Mouse (Mus musculus): ENCODE measurements around the gene Clybl. TPM values are rescaled to one million over a fixed set of nuclear protein-coding genes. Genes with fewer than 3 reads are reported as not detected.

The Clybl gene
- polyA plus RNA-seq, 1 experiment: 11.7 TPM

GRCm38 (mm10) chr14:122313328-122313727 is 131.8 kb downstream of the Clybl start:
- no peak for TF ChIP-seq POLR2A (IDR thresholded peaks at IDR 0.05; ENCODE audit: borderline replicate concordance, extremely low read depth, insufficient read depth, insufficient read length, poor library complexity, severe bottlenecking)
- no peak for TF ChIP-seq CTCF (IDR thresholded peaks at IDR 0.05; ENCODE audit: borderline replicate concordance, extremely low read depth, insufficient read depth, insufficient read length)

GRCm38 (mm10) chr14:122315743-122316142 is 134.2 kb downstream of the Clybl start:
- DNase-seq (ENCODE audit: low read depth): peak; percentile 66
- TF ChIP-seq CTCF (IDR thresholded peaks at IDR 0.05; ENCODE audit: borderline replicate concordance, extremely low read depth, insufficient read depth, insufficient read length): no peak

More at GRCm38 (mm10) chr14:122313328-122313727, 131.8 kb downstream of the Clybl start:
- DNase-seq (ENCODE audit: low read depth): no peak

GRCm38 (mm10) chr14:122322136-122322535 is 140.6 kb downstream of the Clybl start:
- no peak for DNase-seq (ENCODE audit: low read depth)

GRCm38 (mm10) chr14:122323838-122324458 is 142.4 kb downstream of the Clybl start:
- peak; percentile 93 for DNase-seq (ENCODE audit: low read depth)
- TF ChIP-seq CTCF (IDR thresholded peaks at IDR 0.05; ENCODE audit: borderline replicate concordance, extremely low read depth, insufficient read depth, insufficient read length) (no peak), POLR2A (IDR thresholded peaks at IDR 0.05; ENCODE audit: borderline replicate concordance, extremely low read depth, insufficient read depth, insufficient read length, poor library complexity, severe bottlenecking) (no peak)

More at GRCm38 (mm10) chr14:122322136-122322535, 140.6 kb downstream of the Clybl start:
- TF ChIP-seq CTCF (IDR thresholded peaks at IDR 0.05; ENCODE audit: borderline replicate concordance, extremely low read depth, insufficient read depth, insufficient read length): no peak
- no peak for TF ChIP-seq POLR2A (IDR thresholded peaks at IDR 0.05; ENCODE audit: borderline replicate concordance, extremely low read depth, insufficient read depth, insufficient read length, poor library complexity, severe bottlenecking)

- no peak for DNase-seq (ENCODE audit: low read depth)
- TF ChIP-seq CTCF (IDR thresholded peaks at IDR 0.05; ENCODE audit: borderline replicate concordance, extremely low read depth, insufficient read depth, insufficient read length) (no peak), POLR2A (IDR thresholded peaks at IDR 0.05; ENCODE audit: borderline replicate concordance, extremely low read depth, insufficient read depth, insufficient read length, poor library complexity, severe bottlenecking) (no peak)
These were observed 148.6 kb downstream of the Clybl start for GRCm38 (mm10) chr14:122330136-122330535.

- no peak for DNase-seq (ENCODE audit: low read depth)
- TF ChIP-seq CTCF (IDR thresholded peaks at IDR 0.05; ENCODE audit: borderline replicate concordance, extremely low read depth, insufficient read depth, insufficient read length) (no peak), POLR2A (IDR thresholded peaks at IDR 0.05; ENCODE audit: borderline replicate concordance, extremely low read depth, insufficient read depth, insufficient read length, poor library complexity, severe bottlenecking) (no peak)
These were observed 149.2 kb downstream of the Clybl start for GRCm38 (mm10) chr14:122330716-122331115.

- DNase-seq (ENCODE audit: low read depth): no peak
- TF ChIP-seq CTCF (IDR thresholded peaks at IDR 0.05; ENCODE audit: borderline replicate concordance, extremely low read depth, insufficient read depth, insufficient read length) (no peak), POLR2A (IDR thresholded peaks at IDR 0.05; ENCODE audit: borderline replicate concordance, extremely low read depth, insufficient read depth, insufficient read length, poor library complexity, severe bottlenecking) (no peak)
These were observed 150.3 kb downstream of the Clybl start for GRCm38 (mm10) chr14:122331635-122332460.

GRCm38 (mm10) chr14:122336957-122337356 is 155.5 kb downstream of the Clybl start:
- no peak for TF ChIP-seq CTCF (IDR thresholded peaks at IDR 0.05; ENCODE audit: borderline replicate concordance, extremely low read depth, insufficient read depth, insufficient read length)
- TF ChIP-seq POLR2A (IDR thresholded peaks at IDR 0.05; ENCODE audit: borderline replicate concordance, extremely low read depth, insufficient read depth, insufficient read length, poor library complexity, severe bottlenecking): no peak
- DNase-seq (ENCODE audit: low read depth): peak; percentile 89

- TF ChIP-seq CTCF (IDR thresholded peaks at IDR 0.05; ENCODE audit: borderline replicate concordance, extremely low read depth, insufficient read depth, insufficient read length) (no peak), POLR2A (IDR thresholded peaks at IDR 0.05; ENCODE audit: borderline replicate concordance, extremely low read depth, insufficient read depth, insufficient read length, poor library complexity, severe bottlenecking) (no peak)
- peak; percentile 83 for DNase-seq (ENCODE audit: low read depth)
These were observed 157.3 kb downstream of the Clybl start for GRCm38 (mm10) chr14:122338784-122339183.

GRCm38 (mm10) chr14:122340141-122340540 is 158.6 kb downstream of the Clybl start:
- TF ChIP-seq CTCF (IDR thresholded peaks at IDR 0.05; ENCODE audit: borderline replicate concordance, extremely low read depth, insufficient read depth, insufficient read length) (no peak), POLR2A (IDR thresholded peaks at IDR 0.05; ENCODE audit: borderline replicate concordance, extremely low read depth, insufficient read depth, insufficient read length, poor library complexity, severe bottlenecking) (no peak)
- no peak for DNase-seq (ENCODE audit: low read depth)

GRCm38 (mm10) chr14:122341591-122342360 is 160.3 kb downstream of the Clybl start:
- no peak for TF ChIP-seq POLR2A (IDR thresholded peaks at IDR 0.05; ENCODE audit: borderline replicate concordance, extremely low read depth, insufficient read depth, insufficient read length, poor library complexity, severe bottlenecking)
- no peak for TF ChIP-seq CTCF (IDR thresholded peaks at IDR 0.05; ENCODE audit: borderline replicate concordance, extremely low read depth, insufficient read depth, insufficient read length)
- no peak for DNase-seq (ENCODE audit: low read depth)

Measured in brain, embryonic 14.5 days (tissue).